Mouse (Mus musculus) heart, postnatal 25 days (tissue): ENCODE data around the gene Bpifb9b. TPM values are rescaled to one million over a fixed set of nuclear protein-coding genes. Genes with fewer than 3 reads are reported as not detected.
"Not testable (repeated sequence)": the region's sequence is repeated elsewhere in the genome, so short reads cannot be mapped to it uniquely, and the experiment has no call there.

Experiments
- DNase-seq: peaks from one replicate; pipeline ENCODE4 v3.0.0; 2022; ENCODE audit warnings: low spot score
- intact Hi-C: fragments of 180-260 bp; cut with DNase I; formaldehyde crosslinking; loops from one replicate; pipeline ENCODE4 v1.15.1; 2025
- total RNA-seq, 2 experiments: library from RNA; stranded (reverse); gene quantifications; 2 replicates each; pipeline ENCODE4 v1.2.3; 2021

Gene Bpifb9b
- not detected for total RNA-seq

GRCm38 (mm10) chr2:154306927-154307326, at the start of gene Bpifb9b:
Gene Bpifb9b (plus strand): TSS chr2:154307227.
- not testable (repeated sequence) for DNase-seq
- intact Hi-C loops: loop anchor here (2.0 kb wide), 1 partner anchor 48 kb away; no protein-coding TSS in a partner anchor

- DNase-seq, intact Hi-C loops: not testable (repeated sequence)
Measured at GRCm38 (mm10) chr2:154257554-154257953, 49.5 kb upstream of the Bpifb9b start, which contains the start of gene Bpifb9a. Gene Bpifb9a (plus strand): TSS chr2:154257854.

GRCm38 (mm10) chr2:154264397-154264796, 42.6 kb upstream of the Bpifb9b start:
- DNase-seq, intact Hi-C loops: not testable (repeated sequence)

GRCm38 (mm10) chr2:154291866-154292265, 15.2 kb upstream of the Bpifb9b start:
- DNase-seq, intact Hi-C loops: not testable (repeated sequence)

- intact Hi-C loops: no loop called here
- DNase-seq: no peak
Measured at GRCm38 (mm10) chr2:154292833-154293232, 14.2 kb upstream of the Bpifb9b start.

- not testable (repeated sequence) for DNase-seq
- intact Hi-C loops: loop anchor here (2.0 to 5.0 kb wide), 2 partner anchors 80 to 122 kb away; no protein-coding TSS in a partner anchor
Measured at GRCm38 (mm10) chr2:154294746-154295145, 12.3 kb upstream of the Bpifb9b start.

- no peak for DNase-seq
Measured at GRCm38 (mm10) chr2:154300496-154300895, 6.5 kb upstream of the Bpifb9b start.

GRCm38 (mm10) chr2:154301763-154302162, 5.3 kb upstream of the Bpifb9b start:
- DNase-seq: no peak
- intact Hi-C loops: no loop called here

More at GRCm38 (mm10) chr2:154300496-154300895, 6.5 kb upstream of the Bpifb9b start:
- intact Hi-C loops: no loop called here

GRCm38 (mm10) chr2:154304604-154305003, 2.4 kb upstream of the Bpifb9b start:
- intact Hi-C loops, DNase-seq: not testable (repeated sequence)

GRCm38 (mm10) chr2:154313771-154314170, 6.7 kb downstream of the Bpifb9b start:
- intact Hi-C loops, DNase-seq: not testable (repeated sequence)

- no peak for DNase-seq
Measured at GRCm38 (mm10) chr2:154326852-154327251, 19.8 kb downstream of the Bpifb9b start.

GRCm38 (mm10) chr2:154335572-154335971, 28.5 kb downstream of the Bpifb9b start:
- no peak for DNase-seq
- intact Hi-C loops: no loop called here

More at GRCm38 (mm10) chr2:154326852-154327251, 19.8 kb downstream of the Bpifb9b start:
- intact Hi-C loops: no loop called here

GRCm38 (mm10) chr2:154338161-154338560, 31.1 kb downstream of the Bpifb9b start:
- intact Hi-C loops: no loop called here

GRCm38 (mm10) chr2:154339356-154339755, 32.3 kb downstream of the Bpifb9b start:
- DNase-seq: no peak
- intact Hi-C loops: no loop called here

More at GRCm38 (mm10) chr2:154338161-154338560, 31.1 kb downstream of the Bpifb9b start:
- no peak for DNase-seq

- DNase-seq: no peak
- intact Hi-C loops: no loop called here
Measured at GRCm38 (mm10) chr2:154348152-154348551, 41.1 kb downstream of the Bpifb9b start.

- DNase-seq, intact Hi-C loops: not testable (repeated sequence)
Measured at GRCm38 (mm10) chr2:154354000-154354425, 47.0 kb downstream of the Bpifb9b start.

- no peak for DNase-seq
- intact Hi-C loops: no loop called here
Measured at GRCm38 (mm10) chr2:154367510-154367909, 60.5 kb downstream of the Bpifb9b start.

Other genes with a start within 250 kb of the Bpifb9b start
- not detected for gene Bpifa3, start 176.9 kb upstream of the Bpifb9b start, total RNA-seq
- gene Bpifa1, start 164.3 kb upstream of the Bpifb9b start, total RNA-seq: not detected
- gene Bpifa5, start 144.6 kb upstream of the Bpifb9b start, total RNA-seq: not detected
- gene Bpifb1, start 116.4 kb upstream of the Bpifb9b start, total RNA-seq: under 1 TPM in 1 of 2 experiments, not detected in 1; 0.17 TPM
- not detected for gene Bpifb5, start 83.5 kb upstream of the Bpifb9b start, total RNA-seq
- gene Bpifb9a, start 49.4 kb upstream of the Bpifb9b start, total RNA-seq: not detected
- gene Cdk5rap1, start 65.8 kb downstream of the Bpifb9b start, total RNA-seq: 10 to 100 TPM; 23.1 to 25.6 TPM
- gene Snta1, start 100.9 kb downstream of the Bpifb9b start, total RNA-seq: 10 to 100 TPM; 88.8 to 90.4 TPM
- 10 to 100 TPM; 14.3 to 18.4 TPM for gene Cbfa2t2, start 129.3 kb downstream of the Bpifb9b start, total RNA-seq
- not detected for gene 1700003F12Rik, start 239.9 kb downstream of the Bpifb9b start, total RNA-seq
- gene Actl10, start 244.5 kb downstream of the Bpifb9b start, total RNA-seq: not detected